In genomic region chr10:128367899-128368401, GRCm38 (mm10) we compare ENCODE assay signal across 8 mouse cellular contexts. TPM values are rescaled to one million over a fixed set of nuclear protein-coding genes. Genes with fewer than 3 reads are reported as not detected.
A peak's percentile ranks its signal among the peaks of the same experiment; 100 is the strongest.
DNase-seq lines count a peak whose midpoint lies in the region; ATAC-seq and TF ChIP-seq lines count a peak whose summit lies in the region.

No protein-coding gene starts in this region.

- no peak for TF ChIP-seq CTCF in bone marrow macrophage, adult 2 months (IDR thresholded peaks at IDR 0.05; ENCODE audit: low read depth, low read length)

- H3K4me2 ChIP-seq in heart, embryonic 11.5 days: peak overlapping the region; percentile 94
- peak overlapping the region; percentile 61 for H3K4me2 ChIP-seq in hindbrain, embryonic 14.5 days (replicated peaks)

- peak overlapping the region; percentile 94 for H3K27ac ChIP-seq in heart, embryonic 11.5 days (ENCODE audit: low read depth, low read length)
- H3K27ac ChIP-seq in bone marrow macrophage, adult 2 months (ENCODE audit: insufficient read depth, low read depth, low read length): peak overlapping the region; percentile 61
- peak overlapping the region; percentile 96 for H3K27ac ChIP-seq in hindbrain, embryonic 14.5 days

- no peaks in the 10 kb centered on the region for H3K27me3 ChIP-seq in heart, embryonic 11.5 days (ENCODE audit: control insufficient read depth, insufficient read depth, low read length)
- no peaks in the 10 kb centered on the region for H3K27me3 ChIP-seq in hindbrain, embryonic 14.5 days (ENCODE audit: control insufficient read depth, insufficient read depth, low read length)
- H3K27me3 ChIP-seq in megakaryocyte, embryonic 14.5 days (replicated peaks): no peaks in the 10 kb centered on the region

- intact Hi-C loops in heart, postnatal 36 days (cut with DNase I): no loop called here

- TF ChIP-seq POLR2A in bone marrow macrophage, adult 2 months (IDR thresholded peaks at IDR 0.05; ENCODE audit: borderline replicate concordance, low read depth, low read length): no peak

- H3K4me1 ChIP-seq in heart, embryonic 11.5 days (ENCODE audit: control insufficient read depth, insufficient read depth, low read length): peaks cover 12% of the 10 kb centered on the region
- peaks cover 34% of the 10 kb centered on the region for H3K4me1 ChIP-seq in bone marrow macrophage, adult 2 months (ENCODE audit: control insufficient read depth, insufficient read depth, low read length)
- peaks cover 15% of the 10 kb centered on the region for H3K4me1 ChIP-seq in hindbrain, embryonic 14.5 days (replicated peaks; ENCODE audit: control insufficient read depth, insufficient read depth, low read length)
- H3K4me1 ChIP-seq in megakaryocyte, embryonic 14.5 days: peaks cover 40% of the 10 kb centered on the region

- H3K9ac ChIP-seq in heart, embryonic 11.5 days (ENCODE audit: low read depth, low read length): peak overlapping the region; percentile 78
- peak overlapping the region; percentile 76 for H3K9ac ChIP-seq in hindbrain, embryonic 14.5 days

- H3K4me3 ChIP-seq in heart, embryonic 11.5 days (ENCODE audit: low read depth, low read length): peak overlapping the region; percentile 81
- peak overlapping the region; percentile 79 for H3K4me3 ChIP-seq in bone marrow macrophage, adult 2 months (ENCODE audit: insufficient read depth, low read length)
- H3K4me3 ChIP-seq in hindbrain, embryonic 14.5 days (replicated peaks; ENCODE audit: low read length): peak overlapping the region; percentile 68
- H3K4me3 ChIP-seq in megakaryocyte, embryonic 14.5 days (replicated peaks): peak overlapping the region; percentile 92

- WGBS in heart, embryonic 11.5 days (ENCODE audit: insufficient replicate concordance): 15% methylated on average over 19 of the region's 19 CpGs
- WGBS in hindbrain, embryonic 14.5 days: 16% methylated on average over 19 of the region's 19 CpGs

- H3K9me3 ChIP-seq in heart, embryonic 11.5 days (replicated peaks; ENCODE audit: control insufficient read depth, low read length): no peaks in the 10 kb centered on the region
- no peaks in the 10 kb centered on the region for H3K9me3 ChIP-seq in hindbrain, embryonic 14.5 days (ENCODE audit: control insufficient read depth, low read length)
- no peaks in the 10 kb centered on the region for H3K9me3 ChIP-seq in megakaryocyte, embryonic 14.5 days

- no peak for DNase-seq in heart, postnatal 36 days
- peak; percentile 31 for DNase-seq in hindbrain, embryonic 14.5 days (ENCODE audit: low spot score)
- DNase-seq in gastrocnemius, adult 18-20 months (ENCODE audit: low spot score): no peak
- no peak for DNase-seq in natural killer cell, adult 2 months (ENCODE audit: low spot score in 2 of 2)
- no peak for DNase-seq in urinary bladder, postnatal 36 days (ENCODE audit: low spot score in 2 of 2)

- peaks cover 2% of the 10 kb centered on the region for H3K36me3 ChIP-seq in heart, embryonic 11.5 days (ENCODE audit: control insufficient read depth, insufficient read depth, low read length)
- H3K36me3 ChIP-seq in hindbrain, embryonic 14.5 days (replicated peaks; ENCODE audit: control insufficient read depth, insufficient read depth): peaks cover 28% of the 10 kb centered on the region
- peaks cover 26% of the 10 kb centered on the region for H3K36me3 ChIP-seq in megakaryocyte, embryonic 14.5 days (replicated peaks; ENCODE audit: low read length)

- ATAC-seq in heart, embryonic 11.5 days (replicated peaks; ENCODE audit: insufficient number of reproducible peaks, low FRiP score, low TSS enrichment): no peak
- no peak for ATAC-seq in hindbrain, embryonic 14.5 days (ENCODE audit: low FRiP score)

RNA-seq across cellular contexts. Expression of gene Coq10a, which starts 0.8 kb away (rescaled TPM):
- polyA plus RNA-seq in heart, embryonic 11.5 days (2014; fragmentation: Nextera tagmentation; extraction: Ambion mirVana): 12.6 and 14.0 TPM in 2 replicates
- 100 to 1,000 TPM; 304 to 339 TPM for total RNA-seq in heart, postnatal 36 days (2021)
- polyA plus RNA-seq in bone marrow macrophage, adult 2 months (2012; ENCODE audit: insufficient read depth, insufficient read length, missing spikeins): 40.6 and 46.1 TPM in 2 replicates
- polyA plus RNA-seq in hindbrain, embryonic 14.5 days (2014; fragmentation: Nextera tagmentation; extraction: Ambion mirVana): 50.8 and 54.2 TPM in 2 replicates
- polyA plus RNA-seq in megakaryocyte, embryonic 14.5 days (2012; ENCODE audit: insufficient read depth, low replicate concordance): 5.0 and 18.0 TPM in 2 replicates
- total RNA-seq in gastrocnemius, adult 18-20 months (2021): 100 to 1,000 TPM; 388 to 467 TPM

RNA-seq across cellular contexts. Expression of gene Ankrd52, which starts 9.0 kb away (rescaled TPM):
- 9.3 and 11.7 TPM in 2 replicates for polyA plus RNA-seq in heart, embryonic 11.5 days (2014; fragmentation: Nextera tagmentation; extraction: Ambion mirVana)
- total RNA-seq in heart, postnatal 36 days (2021): 10 to 100 TPM; 41.2 to 43.2 TPM
- 33.1 and 34.8 TPM in 2 replicates for polyA plus RNA-seq in bone marrow macrophage, adult 2 months (2012; ENCODE audit: insufficient read depth, insufficient read length, missing spikeins)
- polyA plus RNA-seq in hindbrain, embryonic 14.5 days (2014; fragmentation: Nextera tagmentation; extraction: Ambion mirVana): 13.0 and 15.4 TPM in 2 replicates
- 18.3 and 19.7 TPM in 2 replicates for polyA plus RNA-seq in megakaryocyte, embryonic 14.5 days (2012; ENCODE audit: insufficient read depth, low replicate concordance)
- 10 to 100 TPM; 44.5 to 47.0 TPM for total RNA-seq in gastrocnemius, adult 18-20 months (2021)

RNA-seq across cellular contexts. Expression of gene Cs, which starts 30.4 kb away (rescaled TPM):
- 424 and 466 TPM in 2 replicates for polyA plus RNA-seq in heart, embryonic 11.5 days (2014; fragmentation: Nextera tagmentation; extraction: Ambion mirVana)
- total RNA-seq in heart, postnatal 36 days (2021): 1,000 to 10,000 TPM; 1,152 to 1,240 TPM
- 98.1 and 109 TPM in 2 replicates for polyA plus RNA-seq in bone marrow macrophage, adult 2 months (2012; ENCODE audit: insufficient read depth, insufficient read length, missing spikeins)
- 271 and 304 TPM in 2 replicates for polyA plus RNA-seq in hindbrain, embryonic 14.5 days (2014; fragmentation: Nextera tagmentation; extraction: Ambion mirVana)
- 2.6 and 12.1 TPM in 2 replicates for polyA plus RNA-seq in megakaryocyte, embryonic 14.5 days (2012; ENCODE audit: insufficient read depth, low replicate concordance)
- 100 to 1,000 TPM; 561 to 590 TPM for total RNA-seq in gastrocnemius, adult 18-20 months (2021)

RNA-seq across cellular contexts. Expression of gene Slc39a5, which starts 33.1 kb away (rescaled TPM):
- 0.52 TPM in 1 of 2 replicates, not detected in the other for polyA plus RNA-seq in heart, embryonic 11.5 days (2014; fragmentation: Nextera tagmentation; extraction: Ambion mirVana)
- total RNA-seq in heart, postnatal 36 days (2021): not detected
- polyA plus RNA-seq in bone marrow macrophage, adult 2 months (2012; ENCODE audit: insufficient read depth, insufficient read length, missing spikeins): not detected in 2 replicates
- 0.22 TPM in 1 of 2 replicates, not detected in the other for polyA plus RNA-seq in hindbrain, embryonic 14.5 days (2014; fragmentation: Nextera tagmentation; extraction: Ambion mirVana)
- polyA plus RNA-seq in megakaryocyte, embryonic 14.5 days (2012; ENCODE audit: insufficient read depth, low replicate concordance): not detected in 2 replicates
- total RNA-seq in gastrocnemius, adult 18-20 months (2021): not detected

RNA-seq across cellular contexts. Expression of gene Nabp2, which starts 43.3 kb away (rescaled TPM):
- 61.6 and 70.8 TPM in 2 replicates for polyA plus RNA-seq in heart, embryonic 11.5 days (2014; fragmentation: Nextera tagmentation; extraction: Ambion mirVana)
- 10 to 100 TPM; 44.6 to 49.6 TPM for total RNA-seq in heart, postnatal 36 days (2021)
- 47.2 and 62.7 TPM in 2 replicates for polyA plus RNA-seq in bone marrow macrophage, adult 2 months (2012; ENCODE audit: insufficient read depth, insufficient read length, missing spikeins)
- polyA plus RNA-seq in hindbrain, embryonic 14.5 days (2014; fragmentation: Nextera tagmentation; extraction: Ambion mirVana): 134 and 140 TPM in 2 replicates
- 458 and 1,055 TPM in 2 replicates for polyA plus RNA-seq in megakaryocyte, embryonic 14.5 days (2012; ENCODE audit: insufficient read depth, low replicate concordance)
- 10 to 100 TPM; 61.0 to 65.2 TPM for total RNA-seq in gastrocnemius, adult 18-20 months (2021)
